Mouse (Mus musculus) thymus, postnatal 4 days (tissue): Measurements from ENCODE around the gene Kcng1.

Source experiments
- DNase-seq: peaks from one replicate; pipeline ENCODE4 v3.0.0; 2021

The Kcng1 gene

DNA sequence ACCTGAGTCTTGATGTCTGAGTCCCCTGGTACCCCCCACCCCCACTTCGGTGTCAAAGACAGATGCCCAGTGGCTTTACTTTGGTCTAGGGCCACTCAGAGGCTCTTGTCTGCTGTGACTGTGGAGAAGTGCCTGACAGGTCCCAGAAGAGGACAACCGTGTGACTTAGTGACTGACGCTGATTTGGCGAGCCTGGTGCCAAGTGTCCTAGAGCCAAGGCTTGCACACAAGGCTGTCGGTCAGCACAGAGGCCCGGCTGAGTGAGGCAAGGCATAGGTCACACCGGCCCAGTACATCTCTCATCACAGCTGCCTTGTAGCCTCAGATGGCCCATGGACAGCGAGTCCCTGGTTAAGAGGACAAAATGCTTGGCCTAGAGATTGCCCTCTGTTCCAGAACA is 22.5 kb downstream of the Kcng1 start:
- no peak for DNase-seq

DNA sequence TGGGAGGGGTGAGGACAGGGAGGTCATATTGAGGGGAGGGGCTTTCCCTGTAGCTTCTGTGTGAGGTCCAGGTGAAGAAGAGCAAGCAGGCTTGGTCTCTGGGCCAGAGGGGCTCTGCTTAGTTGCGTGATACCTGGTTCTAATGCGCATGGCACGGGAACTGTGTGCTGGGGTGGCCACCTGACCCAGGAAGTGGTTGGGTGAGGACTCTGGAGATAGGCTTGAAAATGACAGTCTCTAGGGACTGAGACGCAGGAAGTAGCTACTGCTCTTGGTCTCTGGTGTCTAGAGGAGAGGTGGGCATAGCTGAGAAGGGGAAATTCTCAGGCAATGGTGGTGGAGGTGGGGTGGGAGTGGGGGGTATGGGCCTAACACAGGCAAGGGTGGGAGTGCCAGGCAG is 24.3 kb downstream of the Kcng1 start:
- no peak for DNase-seq

DNA sequence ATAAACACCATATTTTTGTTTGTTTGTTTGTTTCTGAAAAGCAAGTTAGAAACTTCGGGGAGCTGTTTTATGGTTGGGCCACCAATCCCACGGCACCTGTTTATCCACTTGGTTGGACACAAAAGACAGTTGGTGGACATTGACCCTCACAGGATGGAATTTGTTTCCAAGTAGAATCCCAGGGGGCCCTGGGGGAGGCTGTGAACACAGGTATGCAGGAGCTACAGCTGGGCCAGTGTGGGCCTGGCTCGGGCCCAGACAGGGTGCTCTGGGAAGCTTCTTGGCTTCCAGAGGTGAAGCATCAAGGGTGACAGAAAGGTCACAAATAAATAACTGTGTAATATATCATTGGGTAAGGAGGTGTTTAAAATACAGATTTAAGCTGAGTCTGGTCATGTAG is 25.0 kb downstream of the Kcng1 start:
- DNase-seq = no peak

DNA sequence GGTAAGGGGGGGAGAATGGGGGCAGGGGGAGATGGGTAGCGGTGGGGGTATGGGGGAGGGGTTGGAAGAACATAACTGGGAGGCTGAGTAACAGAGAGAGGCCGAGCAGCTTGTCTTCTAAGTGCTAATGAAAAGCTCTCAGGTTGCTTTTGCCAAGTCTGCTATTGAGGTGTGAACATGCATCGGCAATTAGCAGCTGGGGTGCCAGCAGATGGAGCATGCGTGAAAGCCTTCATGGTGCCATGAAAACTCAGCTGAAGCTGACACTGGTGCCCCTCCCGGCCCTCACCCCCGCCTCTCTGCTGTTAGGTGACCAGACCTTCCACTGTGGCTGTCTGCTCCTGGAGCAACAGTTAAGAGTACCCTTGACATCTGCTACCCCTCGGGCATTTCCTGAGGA is 27.7 kb downstream of the Kcng1 start:
- no peak for DNase-seq

DNA sequence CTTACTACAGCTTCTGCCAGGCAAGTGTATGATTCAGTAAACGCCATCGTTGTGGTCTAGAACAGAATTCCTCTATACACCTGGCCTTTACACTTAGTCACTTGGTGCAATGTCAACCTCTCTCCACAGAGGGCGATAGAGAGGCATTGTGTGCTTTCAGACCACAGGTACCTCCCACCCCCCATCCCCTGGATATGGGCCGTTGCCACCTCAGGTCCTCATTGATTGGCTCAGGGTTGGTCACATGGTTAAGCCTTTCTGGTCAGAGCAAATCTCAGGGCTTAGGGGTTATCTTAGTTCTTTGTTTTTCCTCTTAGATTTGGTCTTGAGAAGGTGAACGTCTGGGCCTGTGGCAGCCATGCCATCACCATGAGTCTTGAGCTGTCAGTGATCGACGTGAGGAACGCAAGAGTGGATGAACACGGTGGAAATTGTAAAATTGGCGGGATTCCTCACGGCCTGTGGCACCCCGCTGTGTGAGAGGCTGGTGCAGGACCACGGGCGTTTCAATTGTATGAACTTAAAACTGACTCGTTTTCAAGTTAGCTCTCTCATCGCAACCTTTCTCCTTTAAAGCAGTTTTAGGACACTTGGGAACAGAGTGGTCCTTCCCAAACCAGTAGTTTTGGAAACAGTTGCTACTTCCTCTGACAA is 28.8 kb downstream of the Kcng1 start:
- peak; percentile 73 for DNase-seq

DNA sequence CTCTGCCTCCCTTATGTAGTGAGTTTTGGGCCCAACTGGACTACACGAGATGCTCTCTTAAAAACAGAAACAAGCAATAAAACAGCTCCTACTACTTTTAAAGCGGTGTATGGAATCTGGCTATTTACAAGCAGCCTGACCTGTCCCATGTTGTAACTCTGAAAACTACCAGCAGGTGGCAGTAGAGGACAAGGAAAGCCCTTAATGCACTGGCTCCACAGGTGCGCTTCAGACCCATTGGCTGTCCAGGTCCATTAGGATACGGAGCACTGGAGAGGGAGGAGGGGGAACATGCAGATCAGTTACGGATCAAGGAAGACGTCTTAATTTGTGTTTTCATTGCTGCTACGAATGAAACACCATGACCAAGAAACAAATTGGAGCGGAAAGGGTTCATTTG is 31.3 kb downstream of the Kcng1 start:
- peak; percentile 88 for DNase-seq

DNA sequence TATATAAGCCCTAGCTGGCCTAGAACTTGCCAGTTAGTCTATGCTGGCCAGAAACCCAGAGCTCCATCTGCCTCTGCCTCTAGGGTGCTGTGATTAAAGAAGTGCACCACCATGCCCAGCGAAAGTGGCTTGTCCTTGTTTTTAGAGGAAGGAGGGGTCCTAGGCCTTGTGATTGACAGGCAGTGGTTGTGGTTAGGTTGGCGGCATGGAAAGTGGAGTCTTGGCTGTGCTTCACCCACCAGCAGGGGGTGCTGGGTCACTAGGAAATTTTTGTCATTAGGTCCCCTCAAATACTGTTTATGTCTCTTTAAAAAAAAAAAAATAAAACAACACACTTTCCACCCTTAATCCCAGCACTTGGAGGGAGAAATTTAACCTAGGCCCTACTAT is 32.7 kb downstream of the Kcng1 start:
- DNase-seq = peak; percentile 65

DNA sequence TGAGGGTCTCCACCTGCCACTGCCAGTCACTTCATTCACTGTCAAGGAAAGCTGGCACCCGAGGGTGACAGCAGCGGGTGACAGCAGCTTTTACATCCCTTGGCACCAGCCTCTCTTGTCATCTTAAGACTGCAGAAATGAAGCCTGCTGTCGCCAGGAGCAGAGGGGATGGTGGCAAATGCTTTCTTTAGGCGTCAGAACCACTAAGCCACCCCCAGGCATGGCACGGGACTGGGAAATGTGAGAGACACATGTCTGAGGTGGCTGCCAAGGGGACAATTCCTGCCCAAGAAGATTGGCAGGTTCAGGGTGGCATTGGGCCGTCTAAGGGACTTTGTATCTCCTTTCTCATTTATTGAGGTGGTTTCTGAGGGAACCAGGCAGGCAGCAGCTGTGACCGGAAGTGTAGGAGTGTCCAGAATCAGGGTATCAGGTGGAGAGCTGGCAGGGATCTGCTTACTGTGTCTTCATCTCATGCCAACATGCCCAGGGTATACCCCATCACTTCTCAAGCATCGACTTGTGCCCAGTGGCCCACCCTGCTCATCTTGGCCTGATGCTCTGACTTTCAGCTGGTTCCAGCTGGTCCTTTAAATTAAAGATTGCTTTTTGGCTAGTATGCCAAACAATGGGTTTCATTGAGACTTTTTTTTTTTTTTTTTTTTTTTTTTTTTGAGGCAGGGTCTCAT is 33.2 kb downstream of the Kcng1 start:
- DNase-seq = no peak

DNA sequence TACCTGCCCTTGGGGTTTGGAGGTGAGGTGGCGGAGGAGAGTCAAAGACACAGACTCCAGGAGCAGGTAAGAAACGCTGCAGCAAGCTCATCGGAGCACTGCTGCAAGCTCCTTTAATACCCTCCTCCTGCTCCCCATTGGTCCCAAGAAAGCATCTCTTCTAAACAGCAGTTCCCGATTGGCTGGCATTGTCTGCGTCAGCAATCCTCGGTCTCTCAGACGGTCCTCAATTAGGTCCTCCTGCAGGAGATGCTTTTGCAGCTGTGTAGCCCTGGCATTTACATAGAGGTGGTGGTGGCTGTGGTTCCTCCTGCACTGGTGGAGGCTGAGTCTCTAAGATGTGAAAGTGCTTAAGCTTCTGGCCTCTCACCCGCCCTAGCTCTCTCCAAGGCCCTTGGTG is 36.0 kb downstream of the Kcng1 start:
- no peak for DNase-seq

DNA sequence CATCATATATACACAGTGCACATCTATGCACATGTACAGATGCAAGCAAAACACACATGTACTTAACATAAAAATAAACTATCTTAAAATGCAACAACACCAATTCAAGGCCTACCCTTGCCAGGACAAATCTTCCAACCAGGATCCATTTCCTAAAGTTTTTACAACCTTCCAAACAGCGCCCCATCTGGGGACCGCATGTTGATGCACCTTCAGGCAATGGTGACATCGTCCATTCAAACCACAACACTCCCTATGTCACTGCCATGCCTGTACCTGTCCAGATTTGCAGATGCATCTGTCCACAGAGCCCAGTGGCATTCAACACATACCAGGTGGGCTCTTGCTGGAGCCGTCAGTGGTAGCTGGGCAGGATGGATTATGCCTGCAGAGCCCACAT is 38.3 kb downstream of the Kcng1 start:
- DNase-seq = no peak

DNA sequence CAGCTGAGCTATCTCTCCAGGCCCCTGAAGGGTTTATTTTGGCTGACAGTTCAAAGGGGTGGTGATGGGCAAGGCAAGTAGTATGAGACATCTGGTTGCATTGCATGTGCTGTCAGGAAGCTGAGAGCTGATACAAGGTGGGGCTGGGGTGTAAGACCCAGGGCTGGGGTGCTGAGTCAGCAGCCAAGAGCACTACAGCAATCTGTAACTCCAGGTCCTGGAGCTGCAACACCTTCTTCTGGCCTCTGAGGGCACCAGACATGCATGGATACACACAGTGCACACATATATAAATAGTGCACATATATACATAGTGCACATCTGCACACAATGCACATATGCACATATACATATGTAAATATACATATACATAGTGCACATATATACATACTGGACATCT is 38.7 kb downstream of the Kcng1 start:
- DNase-seq = no peak

DNA sequence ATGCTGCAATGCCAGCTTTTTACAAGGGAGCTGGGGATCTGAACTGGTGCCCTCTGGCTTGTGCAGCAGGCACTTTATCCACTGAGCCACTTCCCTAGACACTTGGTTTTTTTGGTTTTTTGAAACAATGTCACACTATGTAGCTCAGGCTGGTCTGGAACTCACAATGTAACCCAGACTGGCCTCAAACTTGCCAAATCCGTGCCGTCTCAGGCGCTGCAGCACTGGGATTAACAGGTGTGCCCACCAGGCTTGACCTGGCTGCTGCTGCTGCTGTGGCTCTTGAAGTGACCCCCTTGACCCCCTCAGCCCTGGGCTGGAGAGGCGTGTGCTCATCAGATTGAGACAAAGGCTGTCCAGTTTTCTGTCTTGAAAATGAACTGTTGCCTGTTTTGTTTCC is 43.2 kb downstream of the Kcng1 start:
- DNase-seq = no peak

DNA sequence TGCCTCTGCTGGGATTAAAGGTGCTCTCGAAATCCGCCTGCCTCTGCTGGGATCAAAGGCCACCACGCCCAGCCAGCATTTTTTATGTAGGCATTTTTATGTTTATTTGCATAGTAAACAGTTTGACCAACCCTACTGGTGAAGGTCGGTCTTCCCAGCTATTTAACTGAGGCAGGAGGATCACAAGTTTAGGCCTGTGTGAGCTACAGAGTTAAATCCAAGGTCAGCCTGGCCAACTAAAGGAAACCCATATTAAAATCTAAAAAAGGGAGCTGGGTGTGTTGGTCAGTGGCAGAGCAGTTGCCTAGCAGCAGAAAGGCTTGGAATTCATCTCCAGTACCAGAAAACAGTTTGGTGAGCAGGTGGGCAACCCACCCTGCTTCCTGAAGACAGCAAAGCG is 48.2 kb downstream of the Kcng1 start:
- DNase-seq = no peak

DNA sequence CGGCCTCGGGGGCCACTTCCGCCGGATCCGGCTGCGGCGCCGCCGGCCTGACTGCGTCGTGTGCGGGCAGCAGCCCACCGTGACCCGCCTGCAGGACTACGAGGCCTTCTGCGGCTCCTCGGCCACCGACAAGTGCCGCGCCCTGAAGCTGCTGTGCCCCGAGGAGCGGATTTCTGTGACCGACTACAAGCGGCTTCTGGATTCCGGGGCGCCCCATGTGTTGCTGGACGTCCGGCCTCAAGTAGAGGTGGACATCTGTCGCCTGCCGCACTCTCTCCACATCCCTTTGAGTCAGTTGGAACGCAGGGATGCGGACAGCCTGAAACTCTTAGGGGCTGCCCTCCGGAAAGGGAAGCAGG is 50.1 kb downstream of the Kcng1 start:
- no peak for DNase-seq

DNA sequence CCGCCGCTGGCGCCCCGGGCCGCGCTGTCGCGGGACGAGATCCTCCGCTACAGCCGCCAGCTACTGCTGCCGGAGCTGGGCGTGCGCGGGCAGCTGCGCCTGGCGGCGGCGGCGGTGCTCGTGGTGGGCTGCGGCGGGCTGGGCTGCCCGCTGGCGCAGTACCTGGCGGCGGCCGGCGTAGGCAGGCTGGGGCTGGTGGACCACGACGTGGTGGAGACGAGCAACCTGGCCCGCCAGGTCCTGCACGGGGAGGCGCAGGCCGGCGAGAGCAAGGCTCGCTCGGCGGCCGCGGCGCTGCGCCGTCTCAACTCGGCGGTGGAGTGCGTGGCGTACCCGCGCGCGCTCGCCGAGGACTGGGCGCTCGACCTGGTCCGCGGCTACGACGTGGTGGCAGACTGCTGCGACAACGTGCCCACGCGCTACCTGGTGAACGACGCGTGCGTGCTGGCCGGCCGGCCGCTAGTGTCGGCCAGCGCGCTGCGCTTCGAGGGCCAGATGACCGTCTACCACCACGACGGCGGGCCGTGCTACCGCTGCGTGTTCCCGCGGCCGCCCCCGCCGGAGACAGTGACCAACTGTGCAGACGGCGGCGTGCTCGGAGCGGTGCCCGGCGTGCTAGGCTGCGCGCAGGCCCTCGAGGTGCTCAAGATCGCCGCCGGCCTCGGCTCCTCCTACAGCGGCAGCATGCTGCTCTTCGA is 50.6 kb downstream of the Kcng1 start:
- peak; percentile 52 for DNase-seq

DNA sequence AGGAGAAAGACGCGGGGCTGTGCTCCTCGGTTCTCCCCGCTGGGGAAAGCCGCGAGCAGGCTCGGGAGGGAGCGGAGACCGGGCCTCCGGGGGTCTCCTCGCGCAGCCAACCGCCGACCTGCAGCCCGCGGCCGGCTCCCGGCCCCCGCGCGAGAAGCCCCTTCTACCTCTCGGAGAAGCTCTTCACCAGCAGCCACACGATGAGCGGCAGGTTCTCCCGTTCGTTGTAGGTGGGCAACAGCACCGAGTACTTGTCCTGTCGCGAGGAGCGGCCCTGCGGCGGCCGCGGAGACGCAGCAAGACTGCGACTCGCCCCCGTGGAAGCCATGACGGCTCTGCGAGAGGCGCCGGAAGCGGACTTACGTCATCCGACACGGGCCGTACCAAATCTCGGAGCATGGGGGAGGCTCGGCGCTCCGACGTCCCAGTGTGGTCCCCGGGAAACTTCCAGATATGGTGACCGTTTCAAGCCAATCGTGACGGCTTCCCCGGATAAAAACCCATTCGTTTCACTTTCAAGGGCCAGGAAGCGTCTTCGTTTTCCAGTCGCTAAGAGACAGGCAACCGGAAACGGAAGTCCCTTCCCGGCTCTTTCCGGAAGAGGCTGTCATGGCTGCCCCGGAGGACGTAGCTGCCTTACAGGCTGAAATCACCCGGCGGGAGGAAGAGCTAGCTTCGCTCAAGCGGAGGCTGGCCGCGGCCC is 51.4 kb downstream of the Kcng1 start, which contains the start of the genes Gm20716, Dpm1 and Mocs3:
Gene Gm20716, minus strand, starts transcription at position 339 of the 703 bp plus-strand sequence.
Gene Dpm1, minus strand, starts transcription at position 566 of the 703 bp plus-strand sequence.
Gene Mocs3, plus strand, starts transcription at position 597 of the 703 bp plus-strand sequence.
- DNase-seq = peak; percentile 87

DNA sequence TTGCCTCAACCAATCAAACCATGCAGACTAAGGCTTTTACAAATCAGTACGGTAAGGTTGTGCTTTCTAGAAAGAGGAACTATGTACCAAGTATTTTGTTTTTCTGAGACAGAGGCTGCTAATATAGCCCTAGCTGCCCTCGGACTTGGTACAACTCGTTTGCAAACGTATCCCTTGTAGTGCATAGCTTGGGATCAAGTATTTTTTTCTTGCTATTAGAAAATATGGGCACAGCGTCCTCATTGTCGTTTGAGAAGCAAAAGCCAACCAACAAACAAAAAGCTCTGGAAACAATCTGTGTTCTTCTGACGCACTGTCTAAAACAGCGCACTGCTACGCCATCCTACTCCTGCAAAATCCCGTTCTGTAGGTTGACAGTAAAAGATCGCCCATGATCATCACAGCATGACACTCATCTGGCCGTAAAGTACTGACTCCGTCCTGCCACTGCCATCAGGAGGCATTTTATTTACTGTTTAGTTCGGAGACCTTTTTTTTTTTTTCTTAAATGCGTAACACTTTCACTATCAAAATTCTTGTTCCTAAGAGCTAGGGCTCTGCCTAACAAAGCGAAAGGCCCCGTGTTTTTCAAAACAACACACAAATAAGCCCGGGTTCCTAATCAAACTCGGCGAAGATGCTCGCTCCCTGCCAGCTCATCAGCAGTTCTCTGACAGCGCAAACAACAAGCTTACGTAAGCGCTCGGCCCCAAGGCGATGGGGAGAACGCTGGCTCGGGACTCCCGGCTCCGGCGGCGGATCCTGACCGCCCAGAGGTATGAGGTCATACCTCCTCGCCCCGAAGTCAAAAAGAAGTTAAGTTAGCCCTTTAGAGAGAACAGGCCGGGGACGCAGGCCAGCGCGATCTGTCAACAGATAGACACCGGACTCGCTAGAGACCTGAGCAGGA is 52.2 kb downstream of the Kcng1 start:
- no peak for DNase-seq

DNA sequence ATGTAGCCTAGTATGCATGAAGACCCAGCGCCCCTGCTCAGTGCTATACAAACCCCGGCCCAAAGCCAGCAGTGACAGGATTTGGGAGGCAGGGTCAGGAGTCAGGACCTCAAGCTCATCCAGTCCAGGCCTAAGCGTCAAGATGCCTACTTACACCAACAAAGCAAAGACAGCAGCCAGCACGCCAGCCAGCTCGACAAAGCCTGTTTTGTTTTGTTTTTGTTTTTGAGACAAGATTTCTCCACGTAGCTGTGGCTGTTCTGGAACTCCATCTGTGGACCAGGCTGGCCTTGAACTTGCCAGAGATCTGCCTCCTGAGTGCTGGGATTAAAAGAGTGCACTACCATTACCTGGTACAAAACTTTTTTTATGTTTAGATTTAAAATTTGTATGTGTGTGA is 58.2 kb downstream of the Kcng1 start:
- DNase-seq = no peak

DNA sequence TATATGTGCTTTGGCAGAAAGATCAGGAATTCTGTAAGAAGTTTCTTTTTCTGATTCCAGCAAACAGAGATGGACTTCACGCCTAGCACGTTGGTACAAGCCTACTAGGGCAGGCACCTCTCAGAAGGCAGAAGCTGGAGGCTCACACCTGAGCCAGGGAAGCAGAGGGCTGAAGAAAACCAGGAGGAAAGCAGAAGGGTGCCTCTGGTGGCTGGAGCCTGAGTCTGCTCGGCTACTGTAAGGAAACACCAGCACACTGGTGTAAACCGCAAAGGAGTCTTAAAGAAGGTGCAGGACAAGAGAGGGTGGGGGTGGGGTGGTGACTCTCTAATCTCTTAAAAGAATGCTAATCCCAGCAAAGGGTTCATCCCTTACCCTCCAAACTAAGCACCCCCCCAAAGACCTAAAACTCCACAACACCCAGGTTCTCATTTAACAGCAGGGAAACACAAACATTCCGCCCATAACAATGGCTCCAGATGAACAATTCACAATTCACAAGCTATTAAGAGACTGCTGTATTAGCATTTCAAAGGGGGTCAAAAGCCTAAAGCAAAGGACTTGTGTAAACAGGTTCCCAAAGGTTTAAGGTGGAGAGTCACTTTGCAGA is 67.6 kb downstream of the Kcng1 start:
- DNase-seq = peak; percentile 21
